Mouse (Mus musculus) E14TG2a.4 (cell line): Measurements from ENCODE around the gene Ndufb4.
A peak's percentile ranks its signal among the peaks of the same experiment; 100 is the strongest.

Source experiments
- H3K27me3 ChIP-seq: 2 replicates; pipeline ENCODE4 v1.6.1; 2014; ENCODE audit warnings: low read length, control low read depth; ENCODE audit not compliant: insufficient read depth
- H3K36me3 ChIP-seq: 2 replicates; pipeline ENCODE4 v1.6.1; 2014; ENCODE audit warnings: low read length, control low read depth; ENCODE audit not compliant: insufficient read depth
- H3K4me1 ChIP-seq: replicated peaks from 2 replicates; pipeline ENCODE4 v1.6.1; 2014; ENCODE audit warnings: low read depth, low read length, control low read depth
- H3K4me3 ChIP-seq: replicated peaks from 2 replicates; pipeline ENCODE4 v1.5.1; 2014; ENCODE audit warnings: mild to moderate bottlenecking, low read length
- H3K9me3 ChIP-seq: 2 replicates; pipeline ENCODE4 v1.6.1; 2014; ENCODE audit warnings: low read length, control low read depth
- CTCF ChIP-seq: conservative IDR thresholded peaks from 2 replicates; pipeline ENCODE4 v1.5.1; 2014; ENCODE audit warnings: low read length
- NANOG ChIP-seq: IDR thresholded peaks from 2 replicates; pipeline ENCODE4 v1.6.1; 2014; ENCODE audit warnings: borderline replicate concordance, low read length, mixed read lengths
- POU5F1 ChIP-seq: IDR thresholded peaks from 2 replicates; pipeline ENCODE4 v1.6.1; 2014; ENCODE audit warnings: low read length, borderline replicate concordance

Gene Ndufb4

DNA sequence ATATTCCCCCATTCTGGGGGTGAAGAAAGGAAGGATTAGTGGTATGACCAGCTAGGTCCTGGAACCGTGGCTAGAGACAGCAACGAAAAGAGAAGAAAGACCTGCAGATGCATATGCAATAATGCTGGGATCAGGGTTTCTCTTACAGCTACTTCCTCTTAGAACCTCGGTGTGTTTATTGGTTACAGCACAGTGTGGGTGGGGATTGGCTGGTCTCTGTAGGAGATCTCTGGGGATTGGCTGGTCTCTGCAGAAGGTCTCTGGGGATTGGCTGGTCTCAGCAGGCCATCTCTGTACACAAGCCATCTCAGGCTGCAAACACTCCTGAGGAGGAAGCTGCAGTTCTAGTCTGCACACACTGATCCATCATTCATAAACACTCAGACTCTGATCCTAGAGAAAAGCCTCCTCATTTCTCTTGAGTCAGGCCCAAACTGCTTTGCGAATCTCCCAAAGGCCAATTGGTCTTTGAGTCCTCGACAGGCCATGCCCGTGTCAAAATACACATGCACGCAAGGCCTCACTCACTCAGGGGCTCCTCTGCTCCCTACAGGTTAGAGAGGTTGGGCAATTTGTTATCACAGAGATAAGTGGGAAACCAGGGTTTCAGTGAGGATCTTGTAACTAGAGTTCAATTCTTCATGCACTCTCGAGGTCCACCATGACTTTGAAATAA lies 35.1 kb upstream of the Ndufb4 start:
- no peak for TF ChIP-seq NANOG
- TF ChIP-seq POU5F1, result no peak
- no peak for TF ChIP-seq CTCF
- Histone ChIP-seq H3K9me3 (no peaks in the 10 kb centered on the region), H3K27me3 (peaks cover 34% of the 10 kb centered on the region)

DNA sequence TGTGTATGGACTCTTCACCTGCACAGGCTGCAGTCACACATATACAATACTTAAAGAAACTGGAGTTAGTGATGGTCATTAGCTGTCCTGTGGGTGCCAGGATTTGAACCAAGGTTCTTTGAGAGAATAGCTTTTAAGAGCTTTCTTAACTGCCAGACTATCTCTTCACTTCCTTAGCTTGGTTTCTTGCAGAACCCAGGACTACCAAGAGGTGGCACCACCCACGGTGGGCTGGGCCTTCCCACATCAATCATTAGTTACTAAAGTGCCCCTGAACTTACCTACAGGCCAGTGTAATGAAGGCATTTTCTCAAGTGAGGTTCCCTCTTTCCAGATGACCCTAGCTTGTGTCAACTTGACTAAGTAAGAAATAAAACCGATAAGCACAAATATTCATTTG lies 33.9 kb upstream of the Ndufb4 start:
- Histone ChIP-seq H3K27me3 (peaks cover 33% of the 10 kb centered on the region), H3K4me3 (no peak overlapping the region), H3K4me1 (peaks cover 77% of the 10 kb centered on the region), H3K36me3 (no peaks in the 10 kb centered on the region), H3K9me3 (no peaks in the 10 kb centered on the region)
- TF ChIP-seq CTCF (peak; percentile 43), NANOG (no peak), POU5F1 (no peak)

More for the DNA sequence above, 35.1 kb upstream of the Ndufb4 start:
- no peak overlapping the region for H3K4me3 ChIP-seq
- no peaks in the 10 kb centered on the region for H3K36me3 ChIP-seq
- H3K4me1 ChIP-seq, result peaks cover 65% of the 10 kb centered on the region

DNA sequence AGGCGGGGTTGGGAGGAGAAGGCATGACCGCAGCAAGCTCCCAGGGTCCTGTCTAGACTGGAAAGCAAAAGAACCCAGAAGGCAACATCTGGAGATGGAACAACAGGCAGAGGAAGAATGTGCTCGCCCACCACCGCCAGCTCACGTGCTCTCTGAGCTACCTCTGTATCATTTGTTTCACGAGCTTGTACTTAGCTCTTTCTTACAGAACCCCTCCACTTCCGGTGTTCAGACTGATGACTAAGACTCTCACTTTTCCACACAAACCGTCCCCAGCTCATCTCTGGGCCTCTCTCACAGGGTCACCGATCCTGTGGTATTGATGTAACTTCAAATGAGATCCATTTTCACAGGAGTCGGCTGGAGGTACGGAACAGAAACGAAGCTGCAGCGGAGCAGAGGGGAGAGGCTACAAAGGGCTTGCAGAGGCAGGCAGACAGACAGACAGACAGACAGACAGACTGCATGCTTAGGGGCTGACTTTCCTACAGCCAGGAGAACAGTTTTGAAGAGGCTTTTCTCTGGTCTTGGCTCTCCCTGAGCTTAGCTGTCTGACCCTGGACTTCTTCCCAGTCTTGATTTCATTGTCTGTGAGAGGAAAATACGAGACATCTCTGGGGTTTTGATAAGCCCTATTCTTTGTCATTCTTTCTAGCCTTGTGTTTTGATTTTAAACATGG lies 33.2 kb upstream of the Ndufb4 start:
- Histone ChIP-seq H3K36me3 (no peaks in the 10 kb centered on the region), H3K4me3 (no peak overlapping the region), H3K27me3 (peaks cover 30% of the 10 kb centered on the region), H3K9me3 (no peaks in the 10 kb centered on the region), H3K4me1 (peaks cover 85% of the 10 kb centered on the region)
- no peak for TF ChIP-seq CTCF
- no peak for TF ChIP-seq POU5F1

DNA sequence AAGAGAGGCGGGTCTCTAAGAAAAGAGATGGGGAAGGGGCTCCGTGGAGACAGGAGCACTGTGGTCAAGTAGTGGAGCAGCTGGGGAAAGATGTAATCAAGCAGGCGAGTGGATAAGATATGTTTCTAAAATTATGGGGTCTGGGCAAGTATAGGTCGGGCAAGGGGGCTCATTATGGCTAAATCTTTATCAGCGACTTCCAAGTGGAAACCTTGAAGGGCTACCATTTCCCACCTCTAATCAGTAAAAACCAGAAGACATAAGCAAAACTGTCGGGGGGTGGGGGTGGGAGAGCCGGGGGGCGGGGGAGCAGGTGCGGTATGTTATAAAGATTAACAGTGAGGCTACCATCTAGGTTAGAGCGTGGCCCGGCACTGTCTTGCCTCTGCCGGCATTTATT lies 32.6 kb upstream of the Ndufb4 start:
- H3K4me1 ChIP-seq, result peaks cover 91% of the 10 kb centered on the region
- no peaks in the 10 kb centered on the region for H3K9me3 ChIP-seq
- no peak for TF ChIP-seq NANOG
- no peak for TF ChIP-seq CTCF
- no peak for TF ChIP-seq POU5F1
- H3K4me3 ChIP-seq, result no peak overlapping the region
- no peaks in the 10 kb centered on the region for H3K36me3 ChIP-seq
- peaks cover 30% of the 10 kb centered on the region for H3K27me3 ChIP-seq

DNA sequence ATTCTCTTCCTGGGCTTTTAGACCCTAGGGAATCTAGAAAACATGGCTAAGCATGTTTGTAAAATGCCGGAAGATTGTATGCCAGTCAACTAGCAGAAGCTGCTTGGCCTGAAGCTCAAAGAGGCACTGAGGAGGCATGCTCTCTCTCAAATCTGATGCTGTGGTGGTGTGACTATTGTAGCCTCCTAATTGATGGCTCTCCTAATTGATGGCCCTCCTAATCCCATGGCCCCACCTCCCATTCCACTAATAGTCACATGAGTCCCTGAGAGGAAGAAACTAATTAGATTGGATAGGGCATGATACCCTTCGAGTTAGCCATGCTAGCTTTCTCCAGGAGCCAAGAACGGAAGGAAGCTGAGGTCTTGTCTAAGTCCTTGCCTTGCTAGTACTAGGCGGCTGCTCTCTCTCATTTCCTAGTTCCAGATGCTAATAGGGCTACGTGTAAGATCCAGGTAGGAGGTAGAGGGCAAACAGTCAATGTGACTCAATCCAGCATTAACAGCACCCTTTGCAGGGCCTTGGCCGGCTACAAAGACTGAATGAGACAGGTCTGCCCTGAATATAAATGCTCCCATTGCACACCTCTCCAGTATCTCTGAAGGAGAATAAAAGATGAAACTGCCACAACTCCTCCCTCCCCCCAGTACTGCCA lies 31.8 kb upstream of the Ndufb4 start:
- TF ChIP-seq POU5F1, result no peak
- no peak for TF ChIP-seq CTCF
- no peak for TF ChIP-seq NANOG
- Histone ChIP-seq H3K4me3 (no peak overlapping the region), H3K36me3 (no peaks in the 10 kb centered on the region), H3K4me1 (peaks cover 94% of the 10 kb centered on the region), H3K9me3 (no peaks in the 10 kb centered on the region), H3K27me3 (peaks cover 27% of the 10 kb centered on the region)

DNA sequence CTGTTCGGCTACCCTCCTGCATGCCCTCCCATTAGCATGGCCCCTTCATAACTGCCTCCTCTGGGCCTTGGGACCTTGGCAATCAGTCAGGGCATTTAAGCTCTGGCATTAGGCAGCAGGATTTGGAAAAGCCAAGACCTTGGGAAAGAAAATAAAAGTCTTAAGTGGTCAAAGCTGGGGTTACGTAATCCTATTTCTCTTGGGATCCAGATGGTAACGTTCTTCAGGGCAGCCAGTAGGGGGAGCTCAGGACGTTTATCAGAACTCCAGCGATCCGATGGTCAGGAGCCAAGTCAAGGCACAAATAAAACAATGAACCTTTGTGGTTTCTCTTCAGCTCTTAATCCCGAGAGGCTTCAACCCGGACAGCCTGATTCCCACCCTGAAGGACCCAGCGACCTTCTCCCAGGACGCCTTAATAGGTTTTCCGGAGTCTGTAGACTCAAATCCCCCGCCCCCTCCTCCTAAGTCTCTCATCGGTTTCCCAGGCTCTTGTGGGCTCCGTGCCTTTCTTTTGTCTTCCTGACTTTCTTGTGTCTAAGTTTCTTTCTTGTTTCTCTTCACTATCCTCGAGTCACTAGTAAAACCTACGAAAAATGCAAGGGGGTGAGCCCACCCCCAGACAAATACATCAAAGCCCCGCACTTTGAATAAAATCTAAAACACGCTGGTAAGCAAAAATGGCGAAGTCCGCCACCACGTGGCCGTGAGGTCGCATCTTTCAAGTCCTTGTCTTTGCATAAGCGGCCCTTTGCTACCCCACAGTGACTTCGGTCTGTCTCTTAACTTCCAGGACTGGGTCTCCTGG lies 30.6 kb upstream of the Ndufb4 start:
- TF ChIP-seq CTCF (peak; percentile 81), POU5F1 (no peak), NANOG (no peak)
- H3K9me3 ChIP-seq, result no peaks in the 10 kb centered on the region
- peaks cover 24% of the 10 kb centered on the region for H3K27me3 ChIP-seq
- H3K4me3 ChIP-seq, result peak overlapping the region; percentile 50
- H3K36me3 ChIP-seq, result no peaks in the 10 kb centered on the region
- H3K4me1 ChIP-seq, result peaks cover 93% of the 10 kb centered on the region

DNA sequence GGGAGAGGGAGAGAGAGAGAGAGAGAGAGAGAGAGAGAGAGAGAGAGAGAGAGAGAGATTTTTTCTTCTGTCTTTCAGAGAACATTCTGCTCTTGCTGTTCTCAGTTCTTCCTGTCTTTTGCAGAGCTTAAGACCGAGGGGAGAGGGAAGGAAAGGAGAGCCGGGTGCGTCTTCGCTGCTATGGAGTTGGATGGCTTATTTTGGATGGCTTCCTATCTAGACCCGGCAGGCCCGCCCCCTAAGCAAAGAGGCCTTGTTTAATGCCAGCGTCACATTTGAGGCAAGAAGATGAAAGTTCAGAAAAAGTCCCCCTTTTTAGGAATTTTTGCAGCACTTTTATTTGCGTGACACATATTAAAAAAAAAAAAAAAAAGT lies 30.0 kb upstream of the Ndufb4 start:
- TF ChIP-seq CTCF (no peak), NANOG (no peak), POU5F1 (no peak)
- peak overlapping the region; percentile 50 for H3K4me3 ChIP-seq
- peaks cover 24% of the 10 kb centered on the region for H3K27me3 ChIP-seq
- H3K9me3 ChIP-seq, result no peaks in the 10 kb centered on the region
- peaks cover 88% of the 10 kb centered on the region for H3K4me1 ChIP-seq
- H3K36me3 ChIP-seq, result no peaks in the 10 kb centered on the region
